Mouse (Mus musculus) C2C12 (cell line): ENCODE results near the gene Pkdcc. TPM values are rescaled to one million over a fixed set of nuclear protein-coding genes. Genes with fewer than 3 reads are reported as not detected.

ENCODE experiments used
- H3K27me3 ChIP-seq: one replicate; pipeline ENCODE4 v1.6.1; 2011; ENCODE audit not compliant: control insufficient read depth, insufficient read depth, insufficient read length
- H3K36me3 ChIP-seq: one replicate; pipeline ENCODE4 v1.6.1; 2011; ENCODE audit not compliant: control insufficient read depth, insufficient read depth
- H3K4me3 ChIP-seq: one replicate; pipeline ENCODE4 v1.5.1; 2011; ENCODE audit warnings: mild to moderate bottlenecking, control low read depth; ENCODE audit not compliant: poor library complexity, insufficient read depth, severe bottlenecking
- H3K79me2 ChIP-seq: one replicate; pipeline ENCODE4 v1.6.1; 2011; ENCODE audit not compliant: control insufficient read depth, insufficient read depth
- H3K79me3 ChIP-seq: one replicate; pipeline ENCODE4 v1.6.1; 2011; ENCODE audit warnings: low read depth, control low read depth
- H3ac ChIP-seq: one replicate; pipeline ENCODE3; 2011; ENCODE audit warnings: low read depth; ENCODE audit not compliant: control insufficient read depth, insufficient read length
- CEBPB ChIP-seq: IDR thresholded peaks from one replicate; pipeline ENCODE4 v1.6.1; 2011; ENCODE audit warnings: low read depth, mild to moderate bottlenecking, control low read depth, moderate library complexity
- CTCF ChIP-seq: IDR thresholded peaks from one replicate; pipeline ENCODE4 v1.5.1; 2011; ENCODE audit not compliant: control insufficient read depth, insufficient read depth, insufficient read length
- FOSL1 ChIP-seq: IDR thresholded peaks from one replicate; pipeline ENCODE4 v1.8.0; 2011; ENCODE audit warnings: mild to moderate bottlenecking, low read length; ENCODE audit not compliant: poor library complexity, insufficient read depth, severe bottlenecking
- MAX ChIP-seq: IDR thresholded peaks from one replicate; pipeline ENCODE4 v1.6.1; 2011; ENCODE audit warnings: mild to moderate bottlenecking, control low read depth
- MYOD1 ChIP-seq: IDR thresholded peaks from one replicate; pipeline ENCODE4 v1.6.1; 2011; ENCODE audit warnings: low read depth; ENCODE audit not compliant: control insufficient read depth, insufficient read length
- MYOG ChIP-seq: IDR thresholded peaks from one replicate; pipeline ENCODE4 v1.6.1; 2011; ENCODE audit not compliant: control insufficient read depth, insufficient read length; ENCODE audit errors: extremely low read depth
- USF1 ChIP-seq: IDR thresholded peaks from one replicate; pipeline ENCODE4 v1.6.1; 2011; ENCODE audit warnings: low read depth, mild to moderate bottlenecking, control low read depth, moderate library complexity
- polyA plus RNA-seq: library from polyadenylated mRNA; unstranded; fragments of >200 nt; fragmentation: generic; extraction: Trizol; gene quantifications from one replicate; pipeline ENCODE4 v1.2.1, GENCODE M21; 2012; ENCODE audit warnings: missing spikeins

The Pkdcc gene
- polyA plus RNA-seq, 1 experiment = 4.6 TPM

DNA sequence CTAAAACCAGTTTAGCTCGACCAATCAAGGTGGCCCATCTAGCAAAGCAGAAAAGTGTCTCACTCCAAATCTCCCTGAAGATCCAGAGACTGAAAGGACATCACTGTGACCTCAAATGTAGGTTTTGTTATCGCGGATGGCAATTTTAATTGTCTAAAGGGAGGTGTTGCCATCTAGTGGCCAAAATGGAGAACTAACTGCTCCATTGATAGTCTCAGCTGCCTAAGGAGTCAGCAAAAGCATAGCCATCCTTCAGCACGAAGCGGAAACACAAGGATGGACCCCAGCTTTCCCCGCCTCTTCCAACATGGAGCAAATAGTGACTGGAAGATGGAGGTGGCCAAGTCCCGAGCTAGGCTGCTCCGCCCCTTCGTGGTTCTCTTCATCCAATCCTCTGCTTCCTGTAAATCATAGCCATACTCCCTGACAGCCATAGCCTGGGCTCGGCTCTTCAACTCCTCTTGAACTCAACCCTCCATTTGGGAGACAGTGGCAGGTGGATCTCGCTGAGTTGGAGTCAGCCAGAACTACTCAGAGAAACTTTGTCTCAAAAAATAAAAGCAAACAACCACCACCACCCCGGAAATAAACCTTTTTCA lies 38.1 kb downstream of the Pkdcc start:
- TF ChIP-seq CTCF (peak; percentile 46), USF1 (no peak)
- no peak overlapping the region for H3ac ChIP-seq
- H3K36me3 ChIP-seq = no peaks in the 10 kb centered on the region
- no peaks in the 10 kb centered on the region for H3K79me2 ChIP-seq
- no peaks in the 10 kb centered on the region for H3K79me3 ChIP-seq
- no peak overlapping the region for H3K4me3 ChIP-seq
- peaks cover 3% of the 10 kb centered on the region for H3K27me3 ChIP-seq

DNA sequence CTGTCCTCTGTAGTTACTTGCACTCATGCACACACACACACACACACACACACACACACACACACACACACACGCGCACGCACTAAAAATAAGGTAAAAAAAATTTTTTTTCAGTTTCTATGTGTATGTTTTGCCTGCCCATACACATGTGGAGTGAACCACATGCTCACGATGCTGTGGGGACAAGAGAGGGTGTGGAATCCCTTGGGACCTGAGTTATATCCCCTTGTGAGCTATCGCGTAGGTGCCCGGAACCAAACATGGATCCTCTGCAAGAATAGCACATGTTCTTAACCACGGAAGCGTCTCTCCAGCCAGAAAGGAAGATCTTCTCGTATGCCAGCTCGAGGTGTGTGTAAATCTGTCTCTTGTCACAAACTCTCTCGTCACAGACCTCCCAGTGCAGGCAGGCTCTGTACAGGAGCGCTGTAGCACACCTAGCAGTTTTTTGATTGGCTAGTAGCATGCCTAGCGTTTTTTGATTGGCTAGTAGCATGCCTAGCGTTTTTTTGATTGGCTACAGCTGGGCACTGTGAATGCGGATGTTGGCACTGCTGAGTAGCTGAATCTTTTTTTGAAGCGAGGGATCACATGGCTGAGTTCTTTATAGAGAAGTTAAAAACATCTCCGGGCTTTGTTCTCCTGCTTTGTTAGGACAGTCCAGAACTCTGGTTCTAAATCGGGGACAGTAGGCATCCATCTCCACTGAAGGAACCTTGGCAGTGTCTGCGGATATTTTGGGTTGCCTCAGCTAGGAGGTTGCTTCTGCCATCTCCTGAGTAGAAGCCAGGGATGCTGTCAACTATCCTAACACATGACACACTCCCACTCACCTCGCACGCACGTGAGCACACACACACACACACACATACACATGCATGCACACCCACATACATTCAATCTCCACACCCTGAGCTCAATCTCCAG lies 52.4 kb downstream of the Pkdcc start:
- Histone ChIP-seq H3K4me3 (no peak overlapping the region), H3K79me3 (no peaks in the 10 kb centered on the region), H3K36me3 (no peaks in the 10 kb centered on the region), H3K79me2 (no peaks in the 10 kb centered on the region), H3K27me3 (peaks cover 2% of the 10 kb centered on the region), H3ac (no peak overlapping the region)
- TF ChIP-seq MYOG = no peak
- peak; percentile 3 for TF ChIP-seq USF1
- TF ChIP-seq CEBPB = no peak

DNA sequence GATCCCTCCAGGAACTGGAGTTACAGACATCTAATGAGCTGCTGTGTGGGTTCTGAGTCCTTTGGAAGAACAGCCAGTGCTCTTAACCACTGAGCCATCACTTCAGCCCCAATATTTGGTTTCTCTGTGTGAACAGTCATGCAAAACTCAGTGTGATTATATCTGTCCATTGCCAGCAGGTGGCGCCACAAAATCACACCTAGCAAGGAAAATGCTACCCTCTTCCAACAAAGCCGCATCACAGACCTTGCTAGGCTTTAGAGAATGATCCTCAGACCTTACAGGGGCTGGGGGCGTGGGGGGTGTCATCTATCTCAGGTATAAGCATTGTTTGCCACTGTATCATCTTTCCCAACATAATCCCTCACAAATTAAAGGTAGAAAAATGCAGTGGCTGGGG lies 56.4 kb downstream of the Pkdcc start:
- Histone ChIP-seq H3K4me3 (no peak overlapping the region), H3K36me3 (no peaks in the 10 kb centered on the region), H3K79me2 (no peaks in the 10 kb centered on the region), H3K27me3 (no peaks in the 10 kb centered on the region), H3ac (no peak overlapping the region), H3K79me3 (no peaks in the 10 kb centered on the region)
- TF ChIP-seq CEBPB (no peak), CTCF (peak; percentile 53), MYOG (no peak), USF1 (no peak), MYOD1 (no peak)

DNA sequence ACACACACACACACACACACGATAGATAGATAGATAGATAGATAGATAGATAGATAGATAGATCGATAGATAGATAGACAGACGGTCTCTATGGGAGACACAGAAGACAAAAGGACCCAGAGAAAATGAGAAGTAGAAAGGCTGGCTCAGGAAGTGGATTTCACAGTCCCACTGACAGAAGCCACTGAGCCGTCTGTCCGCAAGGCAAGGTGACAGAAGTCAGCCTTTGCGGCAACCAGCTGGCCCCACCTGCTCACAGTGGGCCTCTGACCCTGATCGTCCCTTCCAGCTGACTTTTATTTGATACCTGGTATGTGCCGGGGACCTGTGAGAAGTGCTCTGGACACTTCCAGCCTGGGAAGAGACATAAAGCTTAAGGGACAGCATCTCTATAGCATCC lies 57.5 kb downstream of the Pkdcc start:
- Histone ChIP-seq H3K27me3 (no peaks in the 10 kb centered on the region), H3K4me3 (no peak overlapping the region), H3ac (no peak overlapping the region), H3K79me3 (no peaks in the 10 kb centered on the region), H3K36me3 (no peaks in the 10 kb centered on the region), H3K79me2 (no peaks in the 10 kb centered on the region)
- TF ChIP-seq MYOG (no peak), CTCF (no peak), MYOD1 (no peak), CEBPB (no peak)

DNA sequence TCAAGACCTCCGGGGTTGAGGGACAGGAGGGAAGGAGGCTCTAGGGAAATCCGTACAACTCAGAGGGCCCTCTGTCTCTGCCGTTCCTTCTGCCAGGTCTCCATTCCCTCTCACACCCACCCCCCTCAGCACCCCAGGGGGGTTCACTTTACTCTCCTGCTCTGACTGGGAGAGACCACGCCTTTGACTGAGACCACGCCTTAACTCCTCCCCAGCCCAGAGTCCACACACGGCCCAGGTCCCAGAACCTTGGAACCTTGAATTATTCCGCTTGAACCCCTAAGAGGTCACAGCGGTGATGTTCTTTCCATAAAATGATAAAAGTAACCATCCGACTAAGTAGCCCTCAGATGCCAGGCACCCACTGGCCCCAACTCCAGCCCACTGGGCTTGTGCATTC lies 58.5 kb downstream of the Pkdcc start:
- Histone ChIP-seq H3K79me2 (no peaks in the 10 kb centered on the region), H3K27me3 (no peaks in the 10 kb centered on the region), H3K36me3 (no peaks in the 10 kb centered on the region), H3K4me3 (no peak overlapping the region), H3ac (no peak overlapping the region), H3K79me3 (no peaks in the 10 kb centered on the region)
- no peak for TF ChIP-seq MYOD1
- no peak for TF ChIP-seq CEBPB
- TF ChIP-seq MYOG = no peak
- no peak for TF ChIP-seq CTCF
- no peak for TF ChIP-seq FOSL1
- TF ChIP-seq USF1 = no peak
- TF ChIP-seq MAX = no peak

DNA sequence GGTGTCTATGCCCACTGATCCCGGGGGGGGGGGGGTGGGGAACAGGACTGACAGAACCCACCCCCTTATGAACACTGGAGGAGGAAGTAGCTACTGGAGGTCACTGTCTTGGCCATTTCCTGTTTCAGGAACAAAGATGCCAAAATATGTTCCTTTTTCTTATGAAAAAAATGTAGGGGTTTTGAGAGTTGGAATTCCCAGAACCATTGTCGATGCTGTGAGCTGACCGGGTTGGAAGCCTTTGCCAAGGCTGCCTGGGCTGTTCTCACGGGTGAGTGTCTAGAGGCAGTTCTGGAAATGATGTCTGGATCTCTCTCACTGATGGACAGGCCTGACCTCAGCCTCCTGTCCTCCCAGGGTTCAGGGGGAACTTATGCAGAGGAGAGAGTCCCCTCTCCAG lies 59.0 kb downstream of the Pkdcc start:
- Histone ChIP-seq H3K79me3 (no peaks in the 10 kb centered on the region), H3ac (no peak overlapping the region), H3K4me3 (no peak overlapping the region), H3K79me2 (no peaks in the 10 kb centered on the region), H3K27me3 (no peaks in the 10 kb centered on the region), H3K36me3 (no peaks in the 10 kb centered on the region)
- TF ChIP-seq CTCF = no peak
- no peak for TF ChIP-seq MAX
- no peak for TF ChIP-seq CEBPB

Other genes starting within 250 kb of the Pkdcc start
- 5.5 TPM for gene Eml4, start 135.6 kb downstream of the Pkdcc start, polyA plus RNA-seq